Mouse (Mus musculus) megakaryocyte, embryonic 14.5 days (primary cell): ENCODE results near the gene Esrrb.

ENCODE experiments used
- FLI1 ChIP-seq: IDR thresholded peaks from 2 replicates; pipeline ENCODE4 v1.6.1; 2012; ENCODE audit warnings: low read length, inconsistent platforms, mixed read lengths
- GATA1 ChIP-seq: IDR thresholded peaks from 3 replicates; pipeline ENCODE4 v1.6.1; 2012; ENCODE audit warnings: mixed read lengths, low read length, inconsistent platforms, borderline replicate concordance

GRCm38 (mm10) chr12:86539511-86539910 lies 178.6 kb downstream of the Esrrb start:
- TF ChIP-seq GATA1 = no peak
- no peak for TF ChIP-seq FLI1
